Mouse (Mus musculus) midbrain, embryonic 12.5 days (tissue): ENCODE data around the gene Smim12. TPM values are rescaled to one million over a fixed set of nuclear protein-coding genes. Genes with fewer than 3 reads are reported as not detected.

Experiments used
- ATAC-seq: fragments of 200-750 bp; cut with Nextera tagmentation; 2 replicates; pipeline ENCODE4 v1.8.0; 2017; ENCODE audit warnings: low read depth, moderate TSS enrichment, moderate library complexity; ENCODE audit not compliant: low FRiP score
- H3K27ac ChIP-seq: fragments of 300-500 bp; sonication (generic); replicated peaks from 2 replicates; pipeline ENCODE4 v1.5.1; 2016; ENCODE audit warnings: mild to moderate bottlenecking
- H3K27me3 ChIP-seq: fragments of 300-500 bp; sonication (generic); 2 replicates; pipeline ENCODE4 v1.6.1; 2016; ENCODE audit warnings: mild to moderate bottlenecking
- H3K36me3 ChIP-seq: fragments of 300-500 bp; sonication (generic); 2 replicates; pipeline ENCODE4 v1.6.1; 2016
- H3K4me1 ChIP-seq: fragments of 300-500 bp; sonication (generic); 2 replicates; pipeline ENCODE4 v1.6.1; 2016
- H3K4me2 ChIP-seq: fragments of 300-500 bp; sonication (generic); replicated peaks from 2 replicates; pipeline ENCODE4 v1.6.1; 2016; ENCODE audit warnings: mild to moderate bottlenecking, moderate library complexity
- H3K4me3 ChIP-seq: fragments of 300-500 bp; sonication (generic); 2 replicates; pipeline ENCODE4 v1.5.1; 2016; ENCODE audit warnings: mild to moderate bottlenecking
- H3K9ac ChIP-seq: fragments of 300-500 bp; sonication (generic); replicated peaks from 2 replicates; pipeline ENCODE4 v1.6.1; 2016; ENCODE audit warnings: mild to moderate bottlenecking, moderate library complexity
- H3K9me3 ChIP-seq: fragments of 300-500 bp; sonication (generic); 2 replicates; pipeline ENCODE4 v1.6.1; 2016; ENCODE audit warnings: mild to moderate bottlenecking
- WGBS: fragments of 180-500 bp; shearing (Covaris S2); methylation state at CpG from one replicate; pipeline ENCODE4 v1.1.7; 2016; 5-methylcytosine and 5-hydroxymethylcytosine counted together
- polyA plus RNA-seq: library from polyadenylated mRNA; unstranded; fragments of >200 nt; fragmentation: Nextera tagmentation; extraction: Ambion mirVana; gene quantifications from 2 replicates; pipeline ENCODE4 v1.2.1, GENCODE M21; 2016

The Smim12 gene
- polyA plus RNA-seq, 1 experiment from 2014 or later: 50.3 TPM

DNA sequence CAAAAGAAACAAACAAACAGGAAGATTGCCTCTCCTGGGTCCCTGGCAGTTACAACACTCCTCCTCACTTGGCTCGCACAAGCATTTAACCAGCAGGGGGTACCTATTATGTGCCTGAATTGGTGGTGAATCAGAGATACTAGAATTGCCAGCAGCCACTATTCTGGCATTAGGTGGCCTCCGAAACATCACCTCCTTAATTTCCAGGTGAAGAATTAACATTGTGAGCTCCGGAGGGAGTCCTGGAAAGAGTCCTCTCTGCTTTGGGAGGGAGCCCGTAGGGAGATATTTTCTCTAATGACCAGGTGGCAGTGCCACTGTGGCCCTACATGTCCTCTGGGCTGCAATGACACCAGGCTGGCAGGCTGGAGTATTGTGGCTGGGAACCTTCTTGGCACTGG lies 27.3 kb upstream of the Smim12 start:
- no peaks in the 10 kb centered on the region for H3K9me3 ChIP-seq
- H3K9ac ChIP-seq: no peak overlapping the region
- no peak for ATAC-seq
- H3K4me3 ChIP-seq: no peak overlapping the region
- no peak overlapping the region for H3K27ac ChIP-seq
- H3K4me2 ChIP-seq: no peak overlapping the region
- H3K27me3 ChIP-seq: peaks cover 30% of the 10 kb centered on the region
- peaks cover 20% of the 10 kb centered on the region for H3K4me1 ChIP-seq
- 86% methylated on average over 4 of the region's 4 CpGs for WGBS
- peaks cover 5% of the 10 kb centered on the region; the same call in 1 of the 2 replicates for H3K36me3 ChIP-seq

- Histone ChIP-seq H3K36me3 (peaks cover 5% of the 10 kb centered on the region; the same call in 1 of the 2 replicates), H3K4me2 (no peak overlapping the region), H3K27me3 (peaks cover 30% of the 10 kb centered on the region), H3K4me3 (no peak overlapping the region), H3K9ac (no peak overlapping the region), H3K9me3 (no peaks in the 10 kb centered on the region), H3K4me1 (peaks cover 16% of the 10 kb centered on the region), H3K27ac (no peak overlapping the region)
- WGBS: 65% methylated on average over 11 of the region's 11 CpGs
- ATAC-seq: no peak
Measured at GRCm38 (mm10) chr4:127217048-127217447, 26.5 kb upstream of the Smim12 start.

GRCm38 (mm10) chr4:127223291-127223690 lies 20.3 kb upstream of the Smim12 start:
- Histone ChIP-seq H3K4me3 (no peak overlapping the region), H3K9me3 (no peaks in the 10 kb centered on the region), H3K9ac (no peak overlapping the region), H3K36me3 (peaks cover 5% of the 10 kb centered on the region; the same call in 1 of the 2 replicates), H3K27me3 (peaks cover 38% of the 10 kb centered on the region), H3K27ac (no peak overlapping the region), H3K4me1 (peaks cover 39% of the 10 kb centered on the region), H3K4me2 (no peak overlapping the region)
- no peak for ATAC-seq
- 42% methylated on average over 10 of the region's 10 CpGs for WGBS

DNA sequence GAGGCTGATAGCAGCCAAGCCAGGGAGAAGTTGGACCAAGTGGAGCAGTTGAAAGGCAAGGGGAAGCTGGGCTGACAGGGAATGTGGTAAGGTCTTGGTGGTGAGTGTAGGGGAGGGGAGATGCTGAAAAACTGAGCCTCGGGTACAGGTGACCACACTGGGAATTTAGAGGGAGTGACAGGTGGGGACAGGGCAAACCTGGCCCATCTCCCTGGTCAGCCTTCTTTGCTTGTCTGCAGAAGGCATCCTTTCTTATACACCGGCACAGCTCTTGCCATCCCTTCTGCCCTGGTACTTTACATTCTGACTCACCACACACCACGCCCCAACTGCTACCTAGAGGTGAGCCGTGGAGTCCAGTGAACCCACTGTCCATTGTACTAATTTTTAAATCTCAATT lies 19.8 kb upstream of the Smim12 start:
- no peak overlapping the region for H3K27ac ChIP-seq
- no peak overlapping the region for H3K9ac ChIP-seq
- no peak for ATAC-seq
- H3K9me3 ChIP-seq: no peaks in the 10 kb centered on the region
- H3K4me2 ChIP-seq: no peak overlapping the region
- WGBS: 68% methylated on average over 4 of the region's 4 CpGs
- H3K4me3 ChIP-seq: no peak overlapping the region
- H3K27me3 ChIP-seq: peaks cover 38% of the 10 kb centered on the region
- H3K4me1 ChIP-seq: peaks cover 42% of the 10 kb centered on the region
- peaks cover 5% of the 10 kb centered on the region; the same call in 1 of the 2 replicates for H3K36me3 ChIP-seq

- Histone ChIP-seq H3K27ac (no peak overlapping the region), H3K9me3 (no peaks in the 10 kb centered on the region), H3K4me3 (peak overlapping the region; percentile 18; the same call in 1 of the 2 replicates), H3K36me3 (peaks cover 5% of the 10 kb centered on the region; the same call in 1 of the 2 replicates), H3K4me2 (peak overlapping the region; percentile 45), H3K4me1 (peaks cover 44% of the 10 kb centered on the region), H3K27me3 (peaks cover 38% of the 10 kb centered on the region), H3K9ac (0 out of 2 replicates have a peak overlapping the region, but pooled peaks have one; percentile 20)
- 8% methylated on average over 19 of the region's 19 CpGs for WGBS
- no peak for ATAC-seq
Measured at GRCm38 (mm10) chr4:127224444-127225100, 19.0 kb upstream of the Smim12 start.

DNA sequence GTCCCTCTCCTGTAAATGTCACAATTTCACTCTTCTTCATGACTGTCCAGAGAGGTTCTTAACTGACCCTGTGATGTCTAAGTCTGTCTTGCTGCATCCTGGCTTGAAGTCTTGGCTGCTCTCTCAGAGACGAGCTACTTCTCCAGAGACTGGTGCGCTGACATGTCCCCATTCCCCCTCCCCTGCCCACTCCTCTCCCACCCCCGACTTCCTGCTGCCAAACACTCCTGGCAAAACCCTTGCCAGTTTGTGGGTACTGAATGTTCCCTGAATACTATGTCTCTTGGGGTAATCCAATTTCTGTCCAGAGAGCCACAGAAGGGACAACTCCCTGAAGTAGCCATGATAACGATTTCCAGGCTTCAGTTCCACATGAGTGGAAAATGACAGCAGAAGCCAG lies 17.5 kb upstream of the Smim12 start:
- H3K9me3 ChIP-seq: no peaks in the 10 kb centered on the region
- no peak overlapping the region for H3K27ac ChIP-seq
- H3K4me2 ChIP-seq: no peak overlapping the region
- H3K9ac ChIP-seq: no peak overlapping the region
- peaks cover 38% of the 10 kb centered on the region for H3K27me3 ChIP-seq
- no peak for ATAC-seq
- H3K4me3 ChIP-seq: no peak overlapping the region
- peaks cover 45% of the 10 kb centered on the region for H3K4me1 ChIP-seq
- 66% methylated on average over 4 of the region's 4 CpGs for WGBS
- H3K36me3 ChIP-seq: no peaks in the 10 kb centered on the region

- peaks cover 38% of the 10 kb centered on the region for H3K27me3 ChIP-seq
Measured at GRCm38 (mm10) chr4:127227051-127227673, 16.4 kb upstream of the Smim12 start.

DNA sequence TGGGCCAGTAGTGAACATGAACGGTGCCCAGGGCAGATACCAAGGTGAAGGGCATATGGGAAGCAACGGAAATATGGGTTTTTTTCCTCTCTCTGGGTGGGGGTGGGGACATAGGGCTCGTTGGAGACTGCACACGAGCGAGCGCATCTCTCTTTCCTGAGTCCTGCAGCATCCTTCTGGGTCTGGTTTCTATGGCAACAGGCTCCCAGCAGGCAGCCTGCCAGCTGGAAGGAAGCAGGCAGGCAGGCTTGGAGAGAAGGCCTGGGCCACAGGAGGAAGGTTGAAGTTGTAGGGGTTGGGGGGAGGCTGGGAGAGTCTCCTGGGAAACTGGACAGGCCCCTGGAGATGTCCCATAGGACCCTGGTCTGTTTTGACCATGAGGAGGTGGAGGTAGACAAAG lies 11.6 kb upstream of the Smim12 start:
- peak overlapping the region; percentile 90 for H3K27ac ChIP-seq
- H3K9ac ChIP-seq: no peak overlapping the region
- H3K4me3 ChIP-seq: no peak overlapping the region
- H3K27me3 ChIP-seq: peaks cover 16% of the 10 kb centered on the region
- H3K4me2 ChIP-seq: peak overlapping the region; percentile 32
- no peaks in the 10 kb centered on the region for H3K9me3 ChIP-seq
- peak; percentile 42 for ATAC-seq
- WGBS: 19% methylated on average over 6 of the region's 6 CpGs
- peaks cover 45% of the 10 kb centered on the region for H3K4me1 ChIP-seq
- no peaks in the 10 kb centered on the region for H3K36me3 ChIP-seq

More at GRCm38 (mm10) chr4:127227051-127227673, 16.4 kb upstream of the Smim12 start:
- peak overlapping the region; percentile 81 for H3K27ac ChIP-seq
- H3K9me3 ChIP-seq: no peaks in the 10 kb centered on the region
- no peaks in the 10 kb centered on the region for H3K36me3 ChIP-seq
- 0 out of 2 replicates have a peak overlapping the region, but pooled peaks have one; percentile 8 for H3K9ac ChIP-seq
- no peak overlapping the region for H3K4me3 ChIP-seq
- peak overlapping the region; percentile 29 for H3K4me2 ChIP-seq
- peaks cover 54% of the 10 kb centered on the region for H3K4me1 ChIP-seq
- 12% methylated on average over 17 of the region's 17 CpGs for WGBS
- peak; percentile 80 for ATAC-seq

GRCm38 (mm10) chr4:127232551-127232950 lies 11.0 kb upstream of the Smim12 start:
- peak; percentile 47 for ATAC-seq
- H3K9ac ChIP-seq: no peak overlapping the region
- peak overlapping the region; percentile 32 for H3K4me2 ChIP-seq
- H3K4me3 ChIP-seq: no peak overlapping the region
- 42% methylated on average over 5 of the region's 5 CpGs for WGBS
- peak overlapping the region; percentile 90 for H3K27ac ChIP-seq
- peaks cover 41% of the 10 kb centered on the region for H3K4me1 ChIP-seq
- no peaks in the 10 kb centered on the region for H3K9me3 ChIP-seq
- no peaks in the 10 kb centered on the region for H3K36me3 ChIP-seq
- peaks cover 21% of the 10 kb centered on the region for H3K27me3 ChIP-seq

DNA sequence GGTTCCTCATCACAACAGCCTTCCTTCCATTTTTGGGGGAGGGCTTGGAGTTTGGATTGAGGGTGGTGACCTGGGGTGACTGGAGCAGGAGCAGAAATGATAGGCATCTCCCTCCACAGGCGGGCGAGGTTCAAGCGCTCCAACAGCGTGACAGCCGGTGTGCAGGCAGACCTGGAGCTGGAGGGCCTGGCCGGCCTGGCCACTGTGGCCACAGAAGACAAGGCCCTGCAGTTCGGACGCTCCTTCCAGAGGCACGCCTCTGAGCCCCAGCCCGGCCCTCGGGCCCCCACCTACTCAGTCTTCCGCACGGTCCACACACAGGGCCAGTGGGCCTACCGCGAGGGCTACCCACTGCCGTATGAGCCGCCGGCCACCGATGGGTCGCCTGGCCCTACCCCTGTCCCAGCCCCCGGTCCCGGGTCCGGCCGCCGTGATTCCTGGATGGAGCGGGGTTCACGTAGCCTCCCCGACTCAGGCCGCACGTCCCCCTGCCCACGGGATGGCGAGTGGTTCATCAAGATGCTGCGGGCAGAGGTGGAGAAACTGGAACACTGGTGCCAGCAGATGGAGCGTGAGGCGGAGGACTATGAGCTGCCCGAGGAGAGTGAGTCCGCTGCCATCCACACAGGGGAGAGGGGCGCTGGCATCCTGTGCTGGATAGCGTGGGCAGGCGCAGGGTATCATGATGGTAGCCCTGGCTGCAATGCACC lies 10.0 kb upstream of the Smim12 start:
- no peak overlapping the region for H3K4me3 ChIP-seq
- H3K4me2 ChIP-seq: no peak overlapping the region
- H3K27me3 ChIP-seq: peaks cover 31% of the 10 kb centered on the region
- no peak overlapping the region for H3K9ac ChIP-seq
- 89% methylated on average over 40 of the region's 40 CpGs for WGBS
- H3K4me1 ChIP-seq: peaks cover 35% of the 10 kb centered on the region
- ATAC-seq: no peak
- no peaks in the 10 kb centered on the region for H3K9me3 ChIP-seq
- H3K27ac ChIP-seq: peak overlapping the region; percentile 90
- no peaks in the 10 kb centered on the region for H3K36me3 ChIP-seq

DNA sequence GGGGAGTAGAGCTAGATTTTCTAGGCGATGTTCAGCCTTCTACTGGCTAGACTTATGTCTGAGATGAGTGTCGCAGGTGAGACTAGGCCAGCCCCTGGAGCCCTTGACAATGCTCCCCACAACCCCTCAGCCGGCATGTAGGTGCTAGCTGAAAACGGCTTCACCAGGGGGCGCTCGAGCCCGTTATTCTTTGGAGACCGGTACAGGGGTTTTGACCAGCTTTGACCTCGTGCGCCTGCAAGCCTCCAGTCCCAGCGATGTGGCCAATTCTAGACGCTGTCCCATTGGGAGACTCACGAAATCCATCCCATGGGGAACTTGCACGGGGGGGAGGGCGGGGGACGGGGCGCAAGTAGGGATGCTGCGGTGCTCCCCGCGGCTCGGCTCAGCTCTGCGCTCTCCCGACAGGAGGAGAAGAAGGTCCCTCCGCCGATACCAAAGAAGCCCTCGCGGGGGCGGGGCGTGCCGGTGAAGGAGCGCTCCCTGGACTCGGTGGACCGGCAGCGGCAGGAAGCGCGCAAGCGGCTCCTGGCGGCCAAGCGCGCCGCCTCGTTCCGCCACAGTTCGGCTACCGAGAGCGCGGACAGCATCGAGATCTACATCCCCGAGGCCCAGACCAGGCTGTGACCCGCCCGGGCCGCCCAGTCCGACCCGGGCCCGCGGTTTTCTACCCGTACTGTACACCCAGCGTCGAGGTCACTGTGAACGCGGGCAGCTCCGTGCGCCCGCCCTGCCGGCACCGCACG lies 7.7 kb upstream of the Smim12 start:
- WGBS: under 1% methylated on average over 63 of the region's 67 CpGs

More for the DNA sequence above, 7.7 kb upstream of the Smim12 start:
- Histone ChIP-seq H3K9ac (peak overlapping the region; percentile 75), H3K27ac (peak overlapping the region; percentile 76), H3K4me1 (peaks cover 32% of the 10 kb centered on the region), H3K27me3 (peaks cover 41% of the 10 kb centered on the region), H3K4me3 (peak overlapping the region; percentile 55), H3K36me3 (no peaks in the 10 kb centered on the region), H3K4me2 (peak overlapping the region; percentile 97), H3K9me3 (no peaks in the 10 kb centered on the region)
- peak; percentile 70 for ATAC-seq
